Mouse (Mus musculus) ovary, postnatal 10 days (tissue): ENCODE data around the gene Mindy3.
"Not testable (repeated sequence)": the region's sequence is repeated elsewhere in the genome, so short reads cannot be mapped to it uniquely, and the experiment has no call there.

ENCODE experiments used
- DNase-seq: peaks from one replicate; pipeline ENCODE4 v3.0.0; 2022; ENCODE audit warnings: low spot score

Gene Mindy3

GRCm38 (mm10) chr2:12419262-12419655 lies at the start of gene Mindy3:
Gene Mindy3, minus strand, starts transcription at chr2:12419470.
- peak; percentile 82 for DNase-seq

DNA sequence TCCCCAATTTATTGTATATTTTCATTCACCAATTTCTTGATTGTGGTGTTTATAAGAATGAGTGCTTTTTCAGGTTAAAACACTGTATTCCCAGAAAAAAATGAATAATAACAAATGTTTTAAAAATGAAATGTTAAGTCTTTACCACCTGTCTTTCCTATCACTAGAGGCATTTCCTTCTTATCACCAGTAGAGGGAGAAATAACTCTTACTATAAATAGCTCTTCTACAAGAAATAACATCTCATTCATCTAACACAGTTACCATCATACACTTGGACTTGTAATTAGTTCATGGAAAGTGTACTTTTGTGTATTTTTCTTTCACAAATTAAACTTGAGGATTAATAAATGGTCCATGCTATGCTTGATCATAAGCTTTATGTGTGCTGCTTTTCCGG lies 40.5 kb upstream of the Mindy3 start:
- DNase-seq: no peak

- DNase-seq: no peak
Observed at GRCm38 (mm10) chr2:12450108-12450507, 30.8 kb upstream of the Mindy3 start.

DNA sequence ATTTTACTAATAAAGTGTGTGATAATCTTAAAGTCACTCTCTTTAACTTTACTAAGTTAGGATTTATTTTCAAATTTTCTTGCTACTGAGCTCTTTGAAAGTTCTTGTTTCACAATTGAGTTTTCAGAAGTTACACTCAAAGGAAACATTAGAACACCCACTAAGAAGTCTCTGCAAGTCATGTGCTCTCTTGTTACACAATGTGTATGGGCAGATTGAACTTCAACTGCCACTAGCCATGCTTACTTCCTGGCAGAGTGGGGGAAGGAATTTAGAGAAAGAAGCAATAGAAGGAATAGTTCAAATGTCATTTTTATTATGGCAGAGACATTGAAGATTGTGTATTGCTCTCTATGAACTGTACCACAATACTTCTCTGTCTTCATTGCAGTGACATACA lies 20.9 kb upstream of the Mindy3 start:
- no peak for DNase-seq

DNA sequence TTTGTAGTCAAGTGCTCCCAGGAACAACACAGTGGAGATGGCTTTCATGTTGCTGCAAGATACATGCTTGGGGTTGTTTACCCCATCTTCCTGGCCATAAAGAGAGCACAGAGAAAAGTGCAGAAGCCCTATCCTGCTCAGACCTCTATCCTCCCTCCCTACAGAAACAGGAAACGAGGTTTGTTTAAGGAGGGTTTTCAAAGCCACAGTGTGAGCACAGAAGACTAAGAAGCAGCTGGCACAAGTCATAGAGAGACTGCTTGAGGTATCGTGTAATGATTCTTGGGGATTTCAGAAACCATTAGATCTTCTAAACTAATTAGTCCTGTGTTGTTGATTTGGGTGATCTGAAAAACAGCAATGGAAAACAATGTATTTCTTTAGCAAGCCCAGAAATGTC lies 20.3 kb upstream of the Mindy3 start:
- DNase-seq: no peak

GRCm38 (mm10) chr2:12438181-12438580 lies 18.9 kb upstream of the Mindy3 start:
- no peak for DNase-seq

- no peak for DNase-seq
Observed at GRCm38 (mm10) chr2:12432055-12432454, 12.8 kb upstream of the Mindy3 start.

GRCm38 (mm10) chr2:12424374-12424773 lies 5.1 kb upstream of the Mindy3 start:
- no peak for DNase-seq

DNA sequence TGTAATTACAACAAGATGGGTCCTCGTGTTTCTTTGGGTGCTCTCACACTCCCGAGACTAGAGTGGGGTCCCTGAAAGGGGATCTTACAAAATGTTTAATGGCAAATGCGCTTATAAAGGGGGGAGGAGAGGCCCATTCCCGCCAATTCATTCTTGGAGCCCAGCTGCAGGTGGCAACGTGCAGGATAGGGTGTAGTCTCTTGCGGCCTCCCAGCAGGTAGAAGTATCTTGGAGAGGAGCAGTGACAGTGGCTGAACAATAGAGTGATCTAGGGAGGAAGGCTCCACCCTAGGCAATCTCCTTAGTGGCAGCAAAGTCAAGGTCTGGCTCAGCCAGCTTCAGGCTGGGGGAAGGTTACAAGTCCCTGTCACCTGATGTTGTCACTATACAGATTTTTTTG lies 4.2 kb upstream of the Mindy3 start:
- not testable (repeated sequence) for DNase-seq

DNA sequence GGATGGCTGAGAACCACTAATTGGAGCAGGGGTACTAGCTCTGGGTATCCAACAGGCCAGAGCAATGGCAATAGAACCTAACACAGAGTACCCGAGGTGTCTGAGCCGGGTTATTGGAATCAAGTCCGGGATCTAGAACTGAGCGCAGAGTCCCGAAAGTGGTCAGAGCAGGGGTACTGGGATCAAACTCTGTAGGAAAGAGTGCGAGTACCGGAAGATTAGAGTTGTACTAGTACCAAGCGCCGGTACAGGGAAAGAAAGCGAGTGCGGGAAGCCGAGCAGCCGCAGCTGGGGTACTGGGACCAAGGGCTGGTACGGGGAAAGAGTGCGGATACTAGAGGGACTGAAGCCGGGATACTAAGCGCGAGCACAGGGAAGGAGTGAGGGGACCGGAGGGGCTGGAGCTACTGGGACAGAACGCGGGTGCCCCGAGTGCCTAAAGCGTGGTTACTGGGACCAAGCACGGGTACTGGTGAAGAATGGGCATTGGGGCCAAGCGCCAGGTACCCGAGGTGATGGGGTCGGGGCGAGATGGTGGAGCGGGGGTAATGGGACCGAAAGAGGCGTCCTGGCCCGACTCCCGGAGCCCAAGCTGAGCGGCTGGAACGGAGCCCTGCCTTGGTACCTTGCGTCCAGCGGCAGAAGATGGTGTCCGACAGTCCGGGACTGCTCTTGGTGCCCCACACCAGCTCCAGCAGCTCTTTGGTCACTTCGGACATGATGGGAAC lies 572 bp downstream of the Mindy3 start:
- DNase-seq: no peak

DNA sequence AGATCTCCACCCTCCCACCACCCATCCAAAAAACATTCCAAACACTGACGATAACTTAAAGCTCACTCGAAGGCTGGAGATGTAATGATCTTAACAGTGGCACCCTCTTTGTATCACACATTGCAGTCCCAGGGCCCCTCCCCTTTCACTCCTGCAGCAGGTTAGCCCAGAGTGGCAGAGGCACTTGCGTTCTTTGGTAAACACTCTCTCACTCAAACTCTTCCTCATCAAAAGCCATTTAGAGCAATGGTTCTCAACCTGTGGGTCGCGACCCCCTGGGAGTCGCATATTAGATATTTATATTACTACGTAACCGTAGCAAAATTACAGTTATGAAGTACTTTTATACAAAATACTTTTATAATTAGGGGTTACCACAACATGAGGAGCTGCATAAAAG lies 1.1 kb downstream of the Mindy3 start:
- DNase-seq: no peak

DNA sequence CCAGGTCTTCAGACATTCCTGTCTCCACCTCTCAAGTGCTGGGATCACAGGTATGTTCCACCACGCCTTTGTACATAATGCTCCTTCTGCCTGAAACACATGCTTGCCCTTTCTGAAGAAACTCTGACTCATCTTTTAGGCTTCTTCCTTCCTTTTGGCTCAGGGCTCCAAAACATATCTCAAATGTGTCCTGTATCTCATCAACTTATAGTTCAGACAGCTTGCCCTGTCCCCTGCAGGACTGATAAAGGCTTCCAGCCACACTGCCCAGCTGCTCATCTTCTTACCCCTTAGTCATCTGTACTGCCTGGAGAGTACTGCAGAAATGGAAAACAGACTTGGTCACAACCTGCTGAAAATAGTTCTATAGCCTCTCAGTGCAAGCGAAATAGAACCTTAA lies 7.0 kb downstream of the Mindy3 start:
- no peak for DNase-seq

GRCm38 (mm10) chr2:12411129-12411528 lies 8.1 kb downstream of the Mindy3 start:
- no peak for DNase-seq

DNA sequence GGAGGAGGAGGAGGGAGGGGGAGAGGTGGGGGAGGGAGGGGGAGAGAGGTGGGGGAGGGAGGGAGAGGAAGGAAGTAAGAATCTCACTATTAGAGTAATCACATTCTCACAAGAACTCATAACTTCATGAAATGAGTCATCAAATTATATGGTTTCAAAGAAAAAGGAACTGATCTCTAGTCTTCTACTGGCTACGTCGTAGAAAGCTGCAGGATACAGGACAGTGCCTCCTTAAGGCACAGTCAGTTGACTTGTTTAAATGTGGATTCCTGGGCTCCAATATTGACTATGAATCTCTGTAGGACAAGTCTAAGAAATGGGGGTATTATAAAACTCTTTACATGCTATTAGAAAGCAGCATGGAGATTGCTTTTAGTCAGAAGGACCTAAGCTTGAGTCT lies 12.5 kb downstream of the Mindy3 start:
- no peak for DNase-seq

DNA sequence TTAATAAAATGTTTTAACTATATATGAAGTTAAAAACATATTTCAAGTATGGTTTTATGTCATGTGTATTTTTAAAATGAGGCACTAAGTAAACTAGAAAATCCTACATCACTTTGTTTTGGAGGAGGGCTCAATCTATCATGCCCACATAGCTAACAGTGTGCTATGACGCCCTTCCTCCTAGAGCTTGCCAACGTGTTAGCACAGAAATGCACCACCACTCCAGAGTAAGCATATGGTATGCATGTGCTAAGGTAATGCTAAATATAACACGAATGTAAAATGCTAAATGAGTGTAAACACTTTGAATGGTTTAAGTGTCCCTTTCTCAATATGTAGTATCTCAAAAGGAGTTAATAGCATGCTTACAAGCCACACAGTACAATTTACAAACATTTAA lies 16.8 kb downstream of the Mindy3 start:
- DNase-seq: no peak

- no peak for DNase-seq
Observed at GRCm38 (mm10) chr2:12401137-12401536, 18.1 kb downstream of the Mindy3 start.

DNA sequence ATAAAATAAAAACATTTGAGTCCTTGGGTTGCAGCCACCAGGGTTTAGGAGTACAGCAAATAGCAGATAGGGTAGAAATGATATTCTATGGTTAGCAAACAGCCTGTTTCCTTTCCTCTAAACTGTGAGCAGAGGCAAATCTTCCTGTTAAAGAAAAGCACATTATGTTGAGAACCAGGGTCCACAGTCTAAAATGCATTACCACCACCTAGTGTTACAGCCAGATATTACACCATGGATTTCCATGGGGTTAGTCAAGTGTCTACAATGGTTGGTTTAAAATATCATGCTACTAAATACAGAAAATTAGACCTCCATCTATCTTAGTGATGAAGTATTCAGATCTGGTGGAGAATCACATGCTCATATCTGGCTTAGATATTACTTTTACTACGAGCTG lies 30.2 kb downstream of the Mindy3 start:
- DNase-seq: no peak

- DNase-seq: no peak
Observed at GRCm38 (mm10) chr2:12388569-12388968, 30.7 kb downstream of the Mindy3 start.

GRCm38 (mm10) chr2:12384389-12384788 lies 34.9 kb downstream of the Mindy3 start:
- DNase-seq: no peak

GRCm38 (mm10) chr2:12382650-12383049 lies 36.6 kb downstream of the Mindy3 start:
- DNase-seq: no peak

DNA sequence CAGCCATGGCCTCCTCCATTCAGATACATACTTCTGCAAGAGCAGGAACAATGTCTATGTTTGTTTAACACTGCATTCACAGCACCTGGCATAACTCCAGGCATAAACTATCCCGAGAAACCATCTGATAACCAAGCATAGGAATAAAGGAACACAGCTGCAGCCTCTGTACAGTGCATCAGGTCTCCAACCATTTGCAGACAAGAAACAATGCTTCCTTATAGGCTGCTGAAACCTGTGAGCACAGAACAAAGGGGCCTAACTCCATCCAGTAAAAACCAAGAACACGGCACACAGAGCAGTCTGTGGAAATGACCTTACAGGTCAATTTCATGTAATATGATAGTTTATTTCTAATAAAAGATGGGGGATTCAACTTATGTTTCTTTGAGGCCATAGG lies 39.0 kb downstream of the Mindy3 start:
- DNase-seq: no peak

DNA sequence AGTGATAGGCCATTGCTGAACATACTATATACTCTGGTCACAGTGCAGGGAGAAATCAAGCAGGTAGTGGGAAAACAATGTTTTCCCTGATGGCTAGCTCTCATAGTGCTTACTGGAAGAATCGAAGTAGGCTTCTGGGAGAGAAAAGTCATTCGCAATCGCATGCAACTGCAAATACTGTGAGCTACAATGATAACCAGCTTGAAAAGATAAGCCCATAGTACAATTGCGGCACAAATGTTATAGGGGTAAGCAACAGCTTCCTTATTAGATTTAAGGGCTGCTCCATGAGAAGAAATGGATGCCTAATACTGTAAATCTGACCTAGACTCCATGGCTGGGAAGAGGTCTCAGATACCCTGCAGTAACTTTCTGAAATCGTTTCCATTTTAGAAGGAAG lies 40.7 kb downstream of the Mindy3 start:
- DNase-seq: no peak

- no peak for DNase-seq
Observed at GRCm38 (mm10) chr2:12377024-12377423, 42.2 kb downstream of the Mindy3 start.

DNA sequence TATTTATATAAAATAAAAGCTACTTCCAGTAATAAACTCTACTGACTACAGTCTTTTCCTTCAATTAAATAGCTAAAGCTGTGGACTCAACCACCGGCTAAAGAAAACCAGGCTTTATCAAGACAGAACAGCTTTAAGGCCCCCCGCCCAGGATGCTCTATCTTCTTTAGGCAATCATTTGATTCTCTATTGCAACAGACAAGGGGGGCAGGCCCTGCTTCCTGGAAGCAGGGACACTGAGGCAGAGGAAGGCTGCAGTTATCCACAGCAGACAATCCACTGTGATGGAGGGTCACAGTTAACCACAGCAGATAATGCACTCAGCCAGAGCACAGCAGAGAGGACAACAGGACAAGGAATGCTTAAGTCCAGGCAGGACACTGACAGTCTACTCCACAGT lies 46.4 kb downstream of the Mindy3 start:
- no peak for DNase-seq

DNA sequence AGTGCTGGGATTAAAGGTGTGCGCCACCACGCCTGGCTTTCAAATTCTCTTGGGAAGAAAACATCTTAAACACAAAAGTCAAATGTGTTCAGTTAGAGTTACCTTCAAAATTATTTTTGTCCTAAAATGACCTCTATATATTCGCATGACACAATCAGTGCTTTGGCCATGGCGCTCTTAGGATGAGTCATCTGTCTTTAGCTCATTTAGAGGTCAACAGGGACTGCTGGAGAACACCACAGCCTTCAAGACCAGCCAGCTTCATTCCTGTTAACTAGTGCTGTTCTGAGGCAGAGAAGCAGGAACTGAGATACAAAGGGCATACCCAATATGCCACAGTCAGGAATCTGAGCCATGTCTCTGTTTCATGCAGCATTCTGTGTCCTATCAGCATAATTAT lies 47.9 kb downstream of the Mindy3 start:
- no peak for DNase-seq
